Mouse (Mus musculus) liver, embryonic 14.5 days (tissue): ENCODE results near the gene Vmn1r15. TPM values are rescaled to one million over a fixed set of nuclear protein-coding genes. Genes with fewer than 3 reads are reported as not detected.

Experiments used
- ATAC-seq: fragments of 200-750 bp; cut with Nextera tagmentation; 2 replicates; pipeline ENCODE4 v1.8.0; 2017; ENCODE audit warnings: moderate number of reproducible peaks, mild to moderate bottlenecking, moderate library complexity; ENCODE audit not compliant: insufficient read depth
- DNase-seq, 3 experiments: peaks; one replicate each; pipeline ENCODE4 v3.0.0-alpha.2; 2012 to 2013; ENCODE audit warnings: low read depth in 3 of 3, low spot score in 3 of 3
- H3K27ac ChIP-seq: fragments of 300-500 bp; sonication (generic); 2 replicates; pipeline ENCODE4 v1.5.1; 2014; ENCODE audit warnings: moderate library complexity, mild to moderate bottlenecking, control low read depth, inconsistent platforms
- H3K27me3 ChIP-seq: fragments of 300-500 bp; sonication (generic); 2 replicates; pipeline ENCODE4 v1.6.1; 2014; ENCODE audit warnings: mild to moderate bottlenecking, low read length, moderate library complexity; ENCODE audit not compliant: control insufficient read depth, insufficient read depth
- H3K36me3 ChIP-seq: fragments of 300-500 bp; sonication (generic); replicated peaks from 2 replicates; pipeline ENCODE4 v1.6.1; 2014; ENCODE audit warnings: low read depth; ENCODE audit not compliant: control insufficient read depth, insufficient read depth
- H3K4me1 ChIP-seq, 2 experiments: fragments of 200-500 bp in 1 of 2; fragments of 300-500 bp in 1 of 2; sonication (generic) in 1 of 2; replicated peaks; 2 replicates each; pipeline ENCODE4 v1.6.1; 2012 to 2014; ENCODE audit warnings: antibody characterized with exemption in 1 of 2, inconsistent platforms in 1 of 2, low read length in 1 of 2; ENCODE audit not compliant: control insufficient read depth in 2 of 2, insufficient read depth in 2 of 2
- H3K4me2 ChIP-seq: fragments of 300-500 bp; sonication (generic); 2 replicates; pipeline ENCODE4 v1.6.1; 2014; ENCODE audit warnings: low read depth, mild to moderate bottlenecking, control low read depth, moderate library complexity
- H3K4me3 ChIP-seq, 2 experiments: fragments of 200-500 bp in 1 of 2; fragments of 300-500 bp in 1 of 2; sonication (generic) in 1 of 2; 2 replicates each; pipeline ENCODE4 v1.5.1; 2012 to 2014; ENCODE audit warnings: low read depth in 2 of 2, low read length in 2 of 2, mild to moderate bottlenecking in 2 of 2, control low read depth in 1 of 2, inconsistent platforms in 1 of 2, moderate library complexity in 1 of 2; ENCODE audit not compliant: insufficient read depth in 1 of 2
- H3K9ac ChIP-seq: fragments of 300-500 bp; sonication (generic); replicated peaks from 2 replicates; pipeline ENCODE4 v1.6.1; 2014; ENCODE audit warnings: mild to moderate bottlenecking, control low read depth, moderate library complexity
- H3K9me3 ChIP-seq: fragments of 300-500 bp; sonication (generic); 2 replicates; pipeline ENCODE4 v1.6.1; 2016; ENCODE audit warnings: low read length, mixed read lengths; ENCODE audit not compliant: control insufficient read depth
- CTCF ChIP-seq: IDR thresholded peaks from 2 replicates; pipeline ENCODE4 v1.5.1; 2016; ENCODE audit warnings: antibody characterized with exemption, low read depth, control low read depth
- EP300 ChIP-seq: IDR thresholded peaks from 2 replicates; pipeline ENCODE4 v1.6.1; 2016; ENCODE audit warnings: antibody characterized with exemption, low read depth
- polyA plus RNA-seq, 2 experiments: library from polyadenylated mRNA; depleted of rRNA in 1 of 2; stranded (reverse) in 1 of 2; unstranded in 1 of 2; fragments of >200 nt; fragmentation: Nextera tagmentation in 1 of 2; extraction: Ambion mirVana in 1 of 2; gene quantifications; 2 replicates each; pipeline versions ENCODE4 v1.2.1 to v1.2.3; 2012 to 2014

Vmn1r15 gene
- polyA plus RNA-seq, 2 experiments = not detected

- ATAC-seq = no peak
- Histone ChIP-seq H3K9ac (no peak overlapping the region), H3K36me3 (no peaks in the 10 kb centered on the region), H3K4me3 (no peak overlapping the region), H3K27ac (no peak overlapping the region), H3K4me2 (no peak overlapping the region), H3K4me1 (no peaks in the 10 kb centered on the region), H3K27me3 (no peaks in the 10 kb centered on the region), H3K9me3 (no peaks in the 10 kb centered on the region)
- no peak for DNase-seq
- TF ChIP-seq CTCF (no peak), EP300 (no peak)
Observed at GRCm38 (mm10) chr6:57278952-57279351, 21.2 kb downstream of the Vmn1r15 start.

Other genes with a start within 250 kb of the Vmn1r15 start
- gene Vmn1r7, start 232.6 kb upstream of the Vmn1r15 start, polyA plus RNA-seq (2012; rRNA removed) = not detected in 2 replicates
- gene Vmn1r7, start 232.6 kb upstream of the Vmn1r15 start, polyA plus RNA-seq (2014; fragmentation: Nextera tagmentation; extraction: Ambion mirVana) = not detected in 2 replicates
- gene Vmn1r8, start 225.7 kb upstream of the Vmn1r15 start, polyA plus RNA-seq (2012; rRNA removed) = not detected in 2 replicates
- not detected in 2 replicates for gene Vmn1r8, start 225.7 kb upstream of the Vmn1r15 start, polyA plus RNA-seq (2014; fragmentation: Nextera tagmentation; extraction: Ambion mirVana)
- gene Vmn1r9, start 191.2 kb upstream of the Vmn1r15 start, polyA plus RNA-seq (2012; rRNA removed) = not detected in 2 replicates
- 0.01 TPM in 1 of 2 replicates, not detected in the other for gene Vmn1r9, start 191.2 kb upstream of the Vmn1r15 start, polyA plus RNA-seq (2014; fragmentation: Nextera tagmentation; extraction: Ambion mirVana)
- not detected in 2 replicates for gene Vmn1r10, start 148.5 kb upstream of the Vmn1r15 start, polyA plus RNA-seq (2012; rRNA removed)
- gene Vmn1r10, start 148.5 kb upstream of the Vmn1r15 start, polyA plus RNA-seq (2014; fragmentation: Nextera tagmentation; extraction: Ambion mirVana) = not detected in 2 replicates
- gene Vmn1r11, start 124.5 kb upstream of the Vmn1r15 start, polyA plus RNA-seq (2012; rRNA removed) = not detected in 2 replicates
- gene Vmn1r11, start 124.5 kb upstream of the Vmn1r15 start, polyA plus RNA-seq (2014; fragmentation: Nextera tagmentation; extraction: Ambion mirVana) = not detected in 2 replicates
- gene Vmn1r12, start 101.0 kb upstream of the Vmn1r15 start, polyA plus RNA-seq (2012; rRNA removed) = not detected in 2 replicates
- gene Vmn1r12, start 101.0 kb upstream of the Vmn1r15 start, polyA plus RNA-seq (2014; fragmentation: Nextera tagmentation; extraction: Ambion mirVana) = not detected in 2 replicates
- not detected in 2 replicates for gene Vmn1r13, start 54.7 kb upstream of the Vmn1r15 start, polyA plus RNA-seq (2012; rRNA removed)
- not detected in 2 replicates for gene Vmn1r13, start 54.7 kb upstream of the Vmn1r15 start, polyA plus RNA-seq (2014; fragmentation: Nextera tagmentation; extraction: Ambion mirVana)
- gene Vmn1r14, start 26.3 kb upstream of the Vmn1r15 start, polyA plus RNA-seq (2012; rRNA removed) = not detected in 2 replicates
- gene Vmn1r14, start 26.3 kb upstream of the Vmn1r15 start, polyA plus RNA-seq (2014; fragmentation: Nextera tagmentation; extraction: Ambion mirVana) = not detected in 2 replicates
- not detected in 2 replicates for gene Vmn1r16, start 71.5 kb downstream of the Vmn1r15 start, polyA plus RNA-seq (2012; rRNA removed)
- not detected in 2 replicates for gene Vmn1r16, start 71.5 kb downstream of the Vmn1r15 start, polyA plus RNA-seq (2014; fragmentation: Nextera tagmentation; extraction: Ambion mirVana)
- gene Vmn1r17, start 105.8 kb downstream of the Vmn1r15 start, polyA plus RNA-seq (2012; rRNA removed) = not detected in 2 replicates
- gene Vmn1r17, start 105.8 kb downstream of the Vmn1r15 start, polyA plus RNA-seq (2014; fragmentation: Nextera tagmentation; extraction: Ambion mirVana) = not detected in 2 replicates
- not detected in 2 replicates for gene Vmn1r18, start 137.8 kb downstream of the Vmn1r15 start, polyA plus RNA-seq (2012; rRNA removed)
- not detected in 2 replicates for gene Vmn1r18, start 137.8 kb downstream of the Vmn1r15 start, polyA plus RNA-seq (2014; fragmentation: Nextera tagmentation; extraction: Ambion mirVana)
- not detected in 2 replicates for gene Vmn1r19, start 145.8 kb downstream of the Vmn1r15 start, polyA plus RNA-seq (2012; rRNA removed)
- not detected in 2 replicates for gene Vmn1r19, start 145.8 kb downstream of the Vmn1r15 start, polyA plus RNA-seq (2014; fragmentation: Nextera tagmentation; extraction: Ambion mirVana)
- gene Vmn1r20, start 171.0 kb downstream of the Vmn1r15 start, polyA plus RNA-seq (2012; rRNA removed) = not detected in 2 replicates
- not detected in 2 replicates for gene Vmn1r20, start 171.0 kb downstream of the Vmn1r15 start, polyA plus RNA-seq (2014; fragmentation: Nextera tagmentation; extraction: Ambion mirVana)